Mouse (Mus musculus): Measurements from ENCODE around the gene Hipk4.
A peak's percentile ranks its signal among the peaks of the same experiment; 100 is the strongest.

The Hipk4 gene

GRCm38 (mm10) chr7:27540935-27541334 is 17.9 kb downstream of the Hipk4 start:
- DNase-seq (ENCODE audit: low spot score) = no peak

GRCm38 (mm10) chr7:27541431-27541830 is 18.4 kb downstream of the Hipk4 start:
- no peak for DNase-seq (ENCODE audit: low spot score)

GRCm38 (mm10) chr7:27541922-27542321 is 18.9 kb downstream of the Hipk4 start:
- no peak for DNase-seq (ENCODE audit: low spot score)

- peak; percentile 74 for DNase-seq (ENCODE audit: low spot score)
Measured at GRCm38 (mm10) chr7:27542392-27543033, 19.4 kb downstream of the Hipk4 start.

DNA sequence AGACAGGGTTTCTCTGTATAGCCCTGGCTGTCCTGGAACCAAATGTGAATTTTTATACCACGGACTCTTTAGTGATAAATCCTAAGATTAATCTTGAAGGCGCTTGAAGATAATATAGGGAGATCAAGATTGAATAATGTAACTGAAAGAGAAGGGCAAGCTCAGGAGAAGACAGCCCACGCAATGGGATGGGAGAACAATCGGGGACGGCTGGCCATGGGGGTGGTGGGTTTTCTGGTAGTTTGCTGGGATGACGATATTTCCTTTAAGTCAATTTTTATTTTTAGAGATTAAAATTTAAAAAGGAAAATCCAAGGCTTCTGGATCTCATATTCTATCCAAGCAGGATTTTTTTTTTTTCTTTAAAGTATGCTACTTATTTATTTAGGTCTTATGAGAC is 20.0 kb downstream of the Hipk4 start:
- DNase-seq (ENCODE audit: low spot score) = no peak

DNA sequence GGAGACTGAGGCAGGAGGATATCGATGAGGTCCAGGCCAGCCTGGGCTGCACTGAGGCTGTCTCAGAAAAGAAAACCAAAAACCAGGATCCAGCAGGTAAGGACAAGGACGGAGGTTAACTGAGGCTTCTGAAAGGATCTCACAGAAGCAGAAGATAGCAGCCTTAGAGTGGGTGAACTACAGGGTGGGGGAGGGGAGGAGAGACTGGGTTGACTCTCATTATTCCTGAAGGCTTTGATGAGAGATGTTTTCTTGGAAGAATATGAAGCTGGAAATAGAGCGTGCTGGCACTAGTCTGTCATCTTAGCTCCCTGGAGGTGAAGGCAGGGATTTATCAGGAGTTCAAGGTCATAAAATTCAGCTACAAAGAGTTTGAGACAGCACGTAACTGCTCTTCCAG is 20.8 kb downstream of the Hipk4 start:
- no peak for DNase-seq (ENCODE audit: low spot score)

DNA sequence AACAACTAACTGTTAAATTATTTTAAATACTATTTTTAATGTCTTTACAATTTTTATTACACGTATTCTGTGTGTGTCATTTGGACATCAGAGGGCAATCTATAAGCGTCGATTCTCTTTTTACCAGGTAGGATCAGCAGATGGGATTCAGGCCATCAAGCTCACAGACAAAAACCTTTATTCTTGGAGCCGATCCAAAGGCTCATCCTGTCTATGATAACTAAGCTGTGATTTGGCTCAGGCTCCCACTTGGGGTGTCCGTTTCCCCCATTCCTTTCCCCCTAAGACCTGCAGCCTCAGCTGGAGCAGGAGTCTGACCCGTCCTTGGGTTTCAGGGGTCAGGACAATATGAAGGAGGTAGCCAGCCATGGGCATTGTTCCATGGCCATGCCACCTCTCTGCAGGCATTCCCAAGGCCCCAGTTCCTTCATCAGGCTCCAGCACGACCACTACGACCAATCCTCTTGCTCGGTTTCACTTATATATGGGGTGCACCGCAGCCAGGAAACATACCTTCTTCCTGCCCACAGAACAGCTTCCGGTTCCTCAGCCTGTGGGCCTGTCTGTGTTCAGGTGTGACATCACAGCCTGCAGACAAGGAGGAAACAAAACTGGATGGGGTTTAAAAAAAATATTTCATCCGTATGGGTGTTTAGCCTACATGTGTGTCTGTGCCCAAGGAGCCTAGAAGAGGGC is 21.8 kb downstream of the Hipk4 start:
- no peak for DNase-seq (ENCODE audit: low spot score)

GRCm38 (mm10) chr7:27549597-27549996 is 26.5 kb downstream of the Hipk4 start:
- no peak for DNase-seq (ENCODE audit: low spot score)

- no peak for DNase-seq (ENCODE audit: low spot score)
Measured at GRCm38 (mm10) chr7:27552070-27552469, 29.0 kb downstream of the Hipk4 start.

DNA sequence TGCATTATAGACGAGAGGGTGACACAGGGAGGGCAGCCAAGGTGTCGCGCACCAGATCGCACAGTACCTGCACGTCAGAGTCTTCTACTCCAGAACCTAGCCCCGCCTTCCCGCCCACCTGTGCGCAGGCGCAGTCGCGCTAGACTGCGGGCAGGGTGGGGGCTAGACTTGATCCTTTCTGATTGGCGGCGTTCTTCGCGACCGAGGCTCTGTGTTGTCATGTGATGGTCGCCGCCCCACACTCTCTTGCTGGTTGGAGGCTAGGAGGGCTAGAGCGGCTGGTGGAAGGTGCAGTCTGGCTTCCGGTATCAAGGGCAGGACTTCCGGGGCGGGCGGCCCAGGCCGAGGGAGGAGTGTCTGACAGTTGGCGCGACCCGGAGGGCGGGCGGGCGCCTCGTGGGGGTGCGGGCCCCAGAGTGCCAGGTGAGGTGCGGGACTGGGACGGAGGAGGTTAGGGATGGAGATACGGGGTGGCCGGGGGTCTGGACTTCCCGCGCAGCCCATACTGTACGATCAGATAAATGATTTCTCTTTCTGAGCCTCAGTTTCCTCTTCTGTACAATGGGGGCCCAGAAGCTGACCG is 30.0 kb downstream of the Hipk4 start, which contains the start of the genes Pld3 and 2310022A10Rik:
Pld3 (minus strand) TSS at position 288 of the 583 bp plus-strand sequence.
2310022A10Rik (plus strand) TSS at position 303 of the 583 bp plus-strand sequence.
- peak; percentile 89 for DNase-seq (ENCODE audit: low spot score)

GRCm38 (mm10) chr7:27560291-27560887 is 37.3 kb downstream of the Hipk4 start:
- DNase-seq (ENCODE audit: low spot score) = no peak

DNA sequence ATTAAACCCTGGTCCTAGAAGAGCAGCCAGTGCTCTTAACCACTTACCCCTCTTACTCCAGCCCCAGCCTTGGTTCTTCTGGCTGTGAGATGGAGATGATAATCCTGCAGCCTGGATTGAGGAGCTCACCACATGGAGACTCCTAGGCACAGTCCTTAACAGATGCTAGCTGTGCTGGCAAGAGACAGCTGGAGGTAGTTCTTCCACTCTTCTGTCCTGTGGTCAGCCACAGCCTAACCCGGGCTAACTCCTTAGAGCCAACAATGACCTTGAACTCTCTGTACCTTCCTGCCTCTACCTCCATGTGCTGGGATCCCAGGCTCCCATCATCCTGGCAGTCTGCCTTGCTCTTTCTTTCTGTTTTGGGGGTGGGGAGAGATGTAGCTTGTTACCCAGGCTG is 37.9 kb downstream of the Hipk4 start:
- no peak for DNase-seq (ENCODE audit: low spot score)

- peak; percentile 54 for DNase-seq (ENCODE audit: low spot score)
Measured at GRCm38 (mm10) chr7:27569580-27570224, 46.6 kb downstream of the Hipk4 start.

DNA sequence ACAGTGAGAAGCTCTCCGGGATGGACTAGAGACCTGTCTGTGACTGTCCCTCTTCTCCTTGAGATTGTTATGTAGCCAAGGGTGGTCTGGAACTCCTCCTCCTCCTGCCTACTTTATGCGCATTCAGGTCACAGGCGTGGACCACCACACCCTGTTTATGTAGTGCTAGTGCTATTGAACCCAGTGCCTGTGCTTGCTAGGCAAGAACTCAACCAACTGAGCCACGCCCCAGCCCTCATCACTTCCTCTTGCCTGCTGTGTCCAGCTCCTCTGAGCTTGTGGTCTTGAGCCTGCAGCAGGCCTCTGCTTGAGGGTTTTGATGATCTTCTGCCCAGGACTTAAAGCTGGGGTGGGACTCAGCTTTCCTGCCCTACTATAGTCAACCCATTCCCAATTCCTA is 49.1 kb downstream of the Hipk4 start:
- DNase-seq (ENCODE audit: low spot score) = no peak

- no peak for DNase-seq (ENCODE audit: low spot score)
Measured at GRCm38 (mm10) chr7:27574124-27574880, 51.2 kb downstream of the Hipk4 start.

GRCm38 (mm10) chr7:27576914-27577313 is 53.8 kb downstream of the Hipk4 start:
- no peak for DNase-seq (ENCODE audit: low spot score)

GRCm38 (mm10) chr7:27577589-27577988 is 54.5 kb downstream of the Hipk4 start:
- no peak for DNase-seq (ENCODE audit: low spot score)

GRCm38 (mm10) chr7:27578465-27578864 is 55.4 kb downstream of the Hipk4 start:
- DNase-seq (ENCODE audit: low spot score) = no peak

DNA sequence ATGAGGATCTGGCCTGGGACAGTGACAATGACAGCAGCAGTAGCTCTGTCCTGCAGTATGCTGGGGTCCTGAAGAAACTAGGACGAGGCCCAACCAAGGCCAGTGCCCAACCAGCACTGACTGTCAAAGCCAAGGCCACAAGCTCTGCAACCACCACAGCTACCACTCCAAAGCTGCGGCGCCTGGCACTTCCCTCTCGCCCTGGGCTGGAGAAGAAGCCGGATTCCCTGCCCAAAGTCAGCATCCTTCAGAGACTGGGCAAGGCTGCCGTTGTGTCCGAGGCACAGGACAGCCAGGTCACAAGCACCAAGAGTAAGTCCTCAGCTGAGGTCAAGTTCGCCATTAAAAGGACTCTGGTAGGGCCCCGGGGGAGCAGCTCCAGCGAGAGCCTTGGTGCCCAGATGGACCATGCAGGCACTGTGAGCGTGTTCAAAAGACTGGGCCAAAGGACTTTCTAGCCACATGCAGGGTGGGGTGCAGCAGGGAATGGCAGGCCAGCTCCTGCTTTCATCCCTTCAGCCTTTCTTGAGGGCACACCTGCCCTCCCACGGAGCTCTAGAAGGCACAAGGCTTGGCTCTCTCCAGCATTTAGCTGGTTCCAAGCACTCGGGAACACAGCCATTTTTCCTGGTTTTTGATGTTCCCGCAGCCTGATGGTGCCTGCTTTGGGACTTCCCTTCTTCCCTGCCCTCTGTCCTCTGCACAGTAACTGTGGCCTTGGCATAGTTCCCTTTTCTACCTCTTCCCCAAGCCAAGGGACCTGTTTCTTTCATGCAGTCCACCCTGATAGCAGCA is 57.5 kb downstream of the Hipk4 start:
- no peak for DNase-seq (ENCODE audit: low spot score)

Data from urinary bladder, postnatal 25 days (tissue).